Mouse (Mus musculus): Measurements from ENCODE around the gene Pcbp4. TPM values are rescaled to one million over a fixed set of nuclear protein-coding genes. Genes with fewer than 3 reads are reported as not detected.

Gene Pcbp4
- polyA plus RNA-seq, 1 experiment = 21.1 TPM

DNA sequence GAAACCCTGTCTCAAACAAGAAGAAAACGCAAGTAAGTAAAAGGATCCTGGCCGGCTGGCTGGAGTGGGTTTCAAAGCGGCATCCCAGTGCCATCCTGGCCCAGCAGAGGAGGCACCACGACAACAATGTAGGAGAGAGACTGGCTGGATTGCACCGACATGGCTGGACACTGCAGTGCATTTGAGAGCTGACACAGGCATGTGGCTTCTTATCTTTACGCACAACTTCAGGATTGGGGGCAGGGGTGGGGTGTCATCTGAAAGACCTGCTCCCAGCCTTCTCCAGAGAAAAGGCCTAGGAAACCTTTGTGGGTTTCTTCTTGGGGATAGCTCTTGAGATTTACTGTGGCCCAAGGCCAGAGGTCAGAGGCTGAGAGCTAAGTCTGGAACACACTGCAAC lies 41.4 kb upstream of the Pcbp4 start:
- Histone ChIP-seq H3K4me1 (ENCODE audit: control insufficient read depth, insufficient read depth, insufficient read length, low read length) (peaks cover 2% of the 10 kb centered on the region; the same call in 1 of the 2 replicates), H3K4me3 (ENCODE audit: low read depth, low read length) (no peak overlapping the region), H3K36me3 (ENCODE audit: control insufficient read depth, insufficient read depth, low read length) (no peaks in the 10 kb centered on the region), H3K27me3 (ENCODE audit: control insufficient read depth, insufficient read depth, low read length) (no peaks in the 10 kb centered on the region), H3K27ac (ENCODE audit: insufficient read depth, low read depth, low read length) (no peak overlapping the region)
- WGBS = 68% methylated on average over 6 of the region's 6 CpGs
- no peak for TF ChIP-seq CTCF (IDR thresholded peaks at IDR 0.05; ENCODE audit: extremely low read depth, insufficient read length, insufficient replicate concordance, low read depth, low read length)
- no peak for TF ChIP-seq POLR2A (IDR thresholded peaks at IDR 0.05; ENCODE audit: low read depth, low read length)

DNA sequence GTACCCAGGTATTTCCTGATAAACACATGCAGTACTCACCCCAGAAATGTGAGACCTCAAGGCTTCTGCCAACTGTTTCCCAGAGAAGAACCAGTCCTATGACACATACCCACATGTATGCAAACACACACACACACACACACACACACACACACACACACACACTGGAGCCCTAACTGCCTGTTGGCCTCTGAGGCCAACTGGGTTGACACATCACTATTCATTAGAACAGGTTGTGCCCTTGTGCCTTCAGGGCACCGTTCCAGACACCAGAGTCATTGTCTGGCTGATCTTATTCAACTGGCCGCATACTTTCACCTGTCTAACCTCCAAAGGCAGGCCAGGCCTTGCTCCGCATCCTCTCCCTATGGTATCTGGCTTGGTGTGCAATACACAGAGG lies 40.9 kb upstream of the Pcbp4 start:
- Histone ChIP-seq H3K27ac (ENCODE audit: insufficient read depth, low read depth, low read length) (no peak overlapping the region), H3K36me3 (ENCODE audit: control insufficient read depth, insufficient read depth, low read length) (no peaks in the 10 kb centered on the region), H3K27me3 (ENCODE audit: control insufficient read depth, insufficient read depth, low read length) (no peaks in the 10 kb centered on the region), H3K4me1 (ENCODE audit: control insufficient read depth, insufficient read depth, insufficient read length, low read length) (no peaks in the 10 kb centered on the region), H3K4me3 (ENCODE audit: low read depth, low read length) (no peak overlapping the region)
- WGBS = 76% methylated on average over 3 of the region's 3 CpGs
- TF ChIP-seq CTCF (IDR thresholded peaks at IDR 0.05; ENCODE audit: extremely low read depth, insufficient read length, insufficient replicate concordance, low read depth, low read length) = no peak
- no peak for TF ChIP-seq POLR2A (IDR thresholded peaks at IDR 0.05; ENCODE audit: low read depth, low read length)

DNA sequence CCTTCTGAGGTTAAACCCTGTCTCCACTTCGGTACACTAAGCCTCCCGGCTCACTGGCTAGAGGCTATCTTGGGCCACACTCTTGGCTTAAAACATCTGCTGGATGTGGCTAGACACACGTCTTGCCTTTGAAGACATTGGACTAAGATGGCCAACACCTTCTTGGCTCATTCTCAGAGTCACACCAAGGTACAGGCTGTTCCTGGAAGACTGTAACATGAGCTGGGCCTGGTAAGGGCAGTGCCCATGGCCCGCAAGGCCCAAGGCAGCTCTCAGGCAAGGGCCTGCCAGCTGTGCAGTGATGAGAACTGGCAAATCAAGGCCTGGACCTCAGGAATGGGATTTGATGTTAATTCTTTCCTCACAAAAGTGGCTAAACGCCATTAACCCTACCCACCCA lies 39.5 kb upstream of the Pcbp4 start:
- TF ChIP-seq POLR2A (IDR thresholded peaks at IDR 0.05; ENCODE audit: low read depth, low read length) = no peak
- TF ChIP-seq CTCF (IDR thresholded peaks at IDR 0.05; ENCODE audit: extremely low read depth, insufficient read length, insufficient replicate concordance, low read depth, low read length) = no peak
- WGBS = 81% methylated on average over 5 of the region's 5 CpGs
- no peak overlapping the region for H3K4me3 ChIP-seq (ENCODE audit: low read depth, low read length)

DNA sequence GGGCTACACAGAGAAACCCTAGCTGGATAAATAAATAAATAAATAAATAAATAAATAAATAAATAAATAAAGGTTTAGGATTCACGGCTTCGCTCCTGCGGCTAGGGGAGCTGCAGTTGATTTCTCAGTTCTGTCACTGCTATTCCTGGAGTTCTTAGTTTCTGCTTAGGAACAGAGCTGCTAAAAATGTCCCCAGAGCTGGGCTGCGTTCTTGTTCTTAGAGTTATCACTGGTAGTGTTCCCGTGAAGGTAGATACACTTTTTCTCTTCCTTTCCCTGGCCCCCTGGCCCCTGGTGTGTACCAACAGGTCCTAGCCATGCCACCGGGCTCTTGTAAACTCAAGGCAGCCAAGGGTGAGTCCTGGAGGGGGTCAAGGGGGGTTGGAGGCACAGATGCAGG lies 36.3 kb upstream of the Pcbp4 start:
- 88% methylated on average over 6 of the region's 6 CpGs for WGBS
- Histone ChIP-seq H3K27me3 (ENCODE audit: control insufficient read depth, insufficient read depth, low read length) (peaks cover 6% of the 10 kb centered on the region; the same call in 1 of the 2 replicates), H3K36me3 (ENCODE audit: control insufficient read depth, insufficient read depth, low read length) (no peaks in the 10 kb centered on the region), H3K4me3 (ENCODE audit: low read depth, low read length) (no peak overlapping the region), H3K27ac (ENCODE audit: insufficient read depth, low read depth, low read length) (no peak overlapping the region), H3K4me1 (ENCODE audit: control insufficient read depth, insufficient read depth, insufficient read length, low read length) (no peaks in the 10 kb centered on the region)
- TF ChIP-seq CTCF (IDR thresholded peaks at IDR 0.05; ENCODE audit: extremely low read depth, insufficient read length, insufficient replicate concordance, low read depth, low read length) (no peak), POLR2A (IDR thresholded peaks at IDR 0.05; ENCODE audit: low read depth, low read length) (no peak)

More for the DNA sequence above, 39.5 kb upstream of the Pcbp4 start:
- H3K27ac ChIP-seq (ENCODE audit: insufficient read depth, low read depth, low read length) = no peak overlapping the region
- H3K27me3 ChIP-seq (ENCODE audit: control insufficient read depth, insufficient read depth, low read length) = peaks cover 5% of the 10 kb centered on the region; the same call in 1 of the 2 replicates
- H3K4me1 ChIP-seq (ENCODE audit: control insufficient read depth, insufficient read depth, insufficient read length, low read length) = no peaks in the 10 kb centered on the region
- H3K36me3 ChIP-seq (ENCODE audit: control insufficient read depth, insufficient read depth, low read length) = no peaks in the 10 kb centered on the region

DNA sequence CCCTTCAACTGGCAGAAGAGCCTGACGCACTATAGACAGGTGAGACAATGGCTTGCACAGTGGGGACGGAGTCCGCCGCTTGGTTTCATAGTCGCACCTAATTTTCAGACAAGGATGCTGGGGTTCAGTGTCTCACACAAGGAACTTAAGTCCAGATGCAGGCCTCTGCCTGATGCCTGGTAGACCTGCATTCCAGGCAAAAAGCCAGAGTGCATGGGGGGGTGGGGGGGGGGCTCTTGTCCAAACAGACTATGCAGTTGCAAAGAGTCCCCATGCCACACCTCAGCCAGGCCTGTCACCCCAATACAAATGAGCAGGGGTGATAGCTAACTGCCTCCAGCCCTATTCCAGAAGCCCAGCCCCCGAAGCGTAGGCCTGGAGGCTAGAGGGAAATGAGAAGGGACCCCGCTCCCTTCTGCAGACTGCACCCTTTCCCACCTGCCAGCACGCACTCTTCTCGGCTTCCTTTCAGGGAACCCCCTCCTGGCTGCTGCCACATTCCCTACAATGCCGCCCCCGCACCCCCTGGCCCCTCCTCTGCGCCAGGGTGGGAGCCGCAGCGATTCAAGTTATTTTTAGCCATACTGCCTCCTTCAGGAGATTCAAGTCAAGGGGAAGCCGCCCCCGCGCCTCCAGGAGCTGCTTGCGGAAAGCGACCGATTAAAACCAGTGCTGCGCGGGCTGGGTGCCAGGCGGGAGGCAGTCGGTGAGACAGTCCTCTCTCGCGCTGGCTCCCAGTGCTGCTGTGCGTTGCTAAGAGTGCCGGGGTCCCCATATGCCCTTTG lies 35.1 kb upstream of the Pcbp4 start:
- H3K27me3 ChIP-seq (ENCODE audit: control insufficient read depth, insufficient read depth, low read length) = peaks cover 6% of the 10 kb centered on the region; the same call in 1 of the 2 replicates
- no peak overlapping the region for H3K27ac ChIP-seq (ENCODE audit: insufficient read depth, low read depth, low read length)
- TF ChIP-seq POLR2A (IDR thresholded peaks at IDR 0.05; ENCODE audit: low read depth, low read length) (no peak), CTCF (IDR thresholded peaks at IDR 0.05; ENCODE audit: extremely low read depth, insufficient read length, insufficient replicate concordance, low read depth, low read length) (no peak)
- 21% methylated on average over 29 of the region's 29 CpGs for WGBS
- no peaks in the 10 kb centered on the region for H3K4me1 ChIP-seq (ENCODE audit: control insufficient read depth, insufficient read depth, insufficient read length, low read length)
- H3K4me3 ChIP-seq (ENCODE audit: low read depth, low read length) = 0 out of 2 replicates have a peak overlapping the region, but pooled peaks have one; percentile 7
- H3K36me3 ChIP-seq (ENCODE audit: control insufficient read depth, insufficient read depth, low read length) = no peaks in the 10 kb centered on the region

DNA sequence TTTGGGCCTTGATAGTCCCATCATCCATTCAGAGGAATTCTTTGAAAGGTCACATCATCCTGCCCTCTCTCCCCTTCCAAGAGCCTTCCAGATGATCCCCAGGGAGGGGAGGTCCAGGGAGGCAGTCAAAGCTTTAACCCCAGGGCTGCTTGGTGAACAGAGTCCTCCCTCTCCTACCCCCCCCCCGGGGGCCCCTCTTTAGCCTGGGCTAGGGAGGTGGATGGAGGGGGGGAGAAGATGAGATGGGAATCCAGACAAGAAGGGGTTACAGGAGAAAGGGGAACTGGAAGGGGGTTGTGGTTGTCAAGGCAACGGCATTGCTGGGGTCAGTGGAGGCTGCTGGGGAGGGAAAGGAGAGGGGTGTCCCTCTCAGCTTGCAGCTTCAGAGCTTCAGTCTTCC lies 32.5 kb upstream of the Pcbp4 start:
- peaks cover 6% of the 10 kb centered on the region; the same call in 1 of the 2 replicates for H3K27me3 ChIP-seq (ENCODE audit: control insufficient read depth, insufficient read depth, low read length)
- 8% methylated on average over 2 of the region's 2 CpGs for WGBS
- TF ChIP-seq CTCF (IDR thresholded peaks at IDR 0.05; ENCODE audit: extremely low read depth, insufficient read length, insufficient replicate concordance, low read depth, low read length) = no peak
- TF ChIP-seq POLR2A (IDR thresholded peaks at IDR 0.05; ENCODE audit: low read depth, low read length) = no peak

DNA sequence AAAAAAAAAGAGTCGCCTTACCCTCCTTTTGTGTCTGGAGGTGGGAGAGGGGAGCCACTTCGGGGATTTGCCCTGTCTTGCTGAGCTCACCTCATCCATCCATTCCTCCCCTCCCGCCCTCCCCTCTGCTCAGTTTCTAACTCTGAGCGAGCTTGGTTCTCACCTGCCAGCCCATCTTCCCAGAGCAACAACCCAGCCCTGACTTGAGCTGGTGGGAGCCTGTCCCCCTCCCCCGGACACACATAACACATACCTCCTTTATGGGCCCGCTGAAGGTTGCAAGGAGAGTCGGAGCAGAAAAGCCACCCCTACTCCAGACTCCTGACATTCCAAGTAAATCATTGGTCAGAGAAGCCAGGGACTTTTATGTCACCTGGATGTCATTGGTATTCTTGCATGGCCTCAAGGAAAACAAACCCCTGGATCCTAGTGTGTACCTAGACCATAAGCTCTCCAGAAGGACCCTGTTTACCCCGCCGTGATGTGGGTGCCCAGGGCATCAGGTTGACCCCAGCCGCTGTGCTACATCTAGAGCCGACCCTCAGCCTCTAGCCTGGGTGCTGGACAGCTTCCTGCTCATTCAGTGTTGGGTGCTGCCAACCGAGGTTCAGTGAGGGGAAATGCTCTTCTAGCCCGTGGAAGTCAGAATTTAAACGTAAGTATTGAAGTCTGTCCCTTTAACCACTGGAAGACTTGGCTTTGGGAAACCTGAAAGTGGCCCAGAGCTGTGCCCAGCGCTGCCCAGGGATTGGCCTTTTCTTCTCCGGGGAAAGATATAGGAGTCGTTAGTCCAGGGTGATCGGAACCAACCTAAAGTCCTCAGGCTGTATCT lies 31.8 kb upstream of the Pcbp4 start:
- no peak for TF ChIP-seq POLR2A (IDR thresholded peaks at IDR 0.05; ENCODE audit: low read depth, low read length)
- TF ChIP-seq CTCF (IDR thresholded peaks at IDR 0.05; ENCODE audit: extremely low read depth, insufficient read length, insufficient replicate concordance, low read depth, low read length) = no peak
- no peaks in the 10 kb centered on the region for H3K4me1 ChIP-seq (ENCODE audit: control insufficient read depth, insufficient read depth, insufficient read length, low read length)
- H3K27ac ChIP-seq (ENCODE audit: insufficient read depth, low read depth, low read length) = no peak overlapping the region
- peaks cover 6% of the 10 kb centered on the region; the same call in 1 of the 2 replicates for H3K27me3 ChIP-seq (ENCODE audit: control insufficient read depth, insufficient read depth, low read length)
- H3K36me3 ChIP-seq (ENCODE audit: control insufficient read depth, insufficient read depth, low read length) = no peaks in the 10 kb centered on the region
- WGBS = 18% methylated on average over 18 of the region's 18 CpGs
- no peak overlapping the region for H3K4me3 ChIP-seq (ENCODE audit: low read depth, low read length)

More for the DNA sequence above, 32.5 kb upstream of the Pcbp4 start:
- no peak overlapping the region for H3K27ac ChIP-seq (ENCODE audit: insufficient read depth, low read depth, low read length)
- no peak overlapping the region for H3K4me3 ChIP-seq (ENCODE audit: low read depth, low read length)
- no peaks in the 10 kb centered on the region for H3K36me3 ChIP-seq (ENCODE audit: control insufficient read depth, insufficient read depth, low read length)
- H3K4me1 ChIP-seq (ENCODE audit: control insufficient read depth, insufficient read depth, insufficient read length, low read length) = no peaks in the 10 kb centered on the region
